Mouse (Mus musculus) neural tube, embryonic 11.5 days (tissue): Measurements from ENCODE around the gene Fxyd4. TPM values are rescaled to one million over a fixed set of nuclear protein-coding genes. Genes with fewer than 3 reads are reported as not detected.
A peak's percentile ranks its signal among the peaks of the same experiment; 100 is the strongest.

Experiments used
- ATAC-seq: fragments of 200-750 bp; cut with Nextera tagmentation; 2 replicates; pipeline ENCODE4 v1.8.0; 2017; ENCODE audit warnings: moderate number of reproducible peaks, mild to moderate bottlenecking, moderate TSS enrichment, moderate library complexity; ENCODE audit not compliant: insufficient read depth, low FRiP score, low TSS enrichment
- DNase-seq: peaks from one replicate; pipeline ENCODE4 v3.0.0-alpha.2; 2015; ENCODE audit warnings: low spot score
- H3K27ac ChIP-seq: fragments of 300-500 bp; sonication (generic); 2 replicates; pipeline ENCODE4 v1.5.1; 2014; ENCODE audit warnings: low read depth, mild to moderate bottlenecking, low read length
- H3K27me3 ChIP-seq: fragments of 300-500 bp; sonication (generic); 2 replicates; pipeline ENCODE4 v1.6.1; 2014; ENCODE audit warnings: mild to moderate bottlenecking, low read length, mixed read lengths; ENCODE audit not compliant: control insufficient read depth, insufficient read depth
- H3K36me3 ChIP-seq: fragments of 300-500 bp; sonication (generic); 2 replicates; pipeline ENCODE4 v1.6.1; 2014; ENCODE audit warnings: mild to moderate bottlenecking, low read length, moderate library complexity, mixed read lengths; ENCODE audit not compliant: control insufficient read depth, insufficient read depth
- H3K4me1 ChIP-seq: fragments of 300-500 bp; sonication (generic); 2 replicates; pipeline ENCODE4 v1.6.1; 2014; ENCODE audit warnings: low read length, mixed read lengths; ENCODE audit not compliant: control insufficient read depth, insufficient read depth
- H3K4me2 ChIP-seq: fragments of 300-500 bp; sonication (generic); 2 replicates; pipeline ENCODE4 v1.6.1; 2014; ENCODE audit warnings: low read depth, mild to moderate bottlenecking, moderate library complexity
- H3K4me3 ChIP-seq: fragments of 300-500 bp; sonication (generic); 2 replicates; pipeline ENCODE4 v1.5.1; 2014; ENCODE audit warnings: low read depth, low read length
- H3K9ac ChIP-seq: fragments of 300-500 bp; sonication (generic); 2 replicates; pipeline ENCODE4 v1.6.1; 2014; ENCODE audit warnings: mild to moderate bottlenecking, low read length
- H3K9me3 ChIP-seq: fragments of 300-500 bp; sonication (generic); 2 replicates; pipeline ENCODE4 v1.6.1; 2016; ENCODE audit warnings: low read length; ENCODE audit not compliant: control insufficient read depth
- WGBS: fragments of 180-500 bp; shearing (Covaris S2); extraction: QIAGEN DNeasy Blood & Tissue Kit; methylation state at CpG from one replicate; pipeline ENCODE4 v1.1.7; 2014; 5-methylcytosine and 5-hydroxymethylcytosine counted together
- polyA plus RNA-seq: library from polyadenylated mRNA; unstranded; fragments of >200 nt; fragmentation: Nextera tagmentation; extraction: Ambion mirVana; gene quantifications from 2 replicates; pipeline ENCODE4 v1.2.1, GENCODE M21; 2014

The Fxyd4 gene
- polyA plus RNA-seq, 1 experiment from 2014 or later: 1.9 TPM

- Histone ChIP-seq H3K27me3 (no peaks in the 10 kb centered on the region), H3K9ac (no peak overlapping the region), H3K4me3 (no peak overlapping the region), H3K36me3 (no peaks in the 10 kb centered on the region), H3K4me2 (no peak overlapping the region), H3K9me3 (no peaks in the 10 kb centered on the region), H3K4me1 (no peaks in the 10 kb centered on the region), H3K27ac (no peak overlapping the region)
- DNase-seq: no peak
- no peak for ATAC-seq
- 72% methylated on average over 9 of the region's 9 CpGs for WGBS
These were observed 35.7 kb downstream of the Fxyd4 start for GRCm38 (mm10) chr6:117901510-117902402.

DNA sequence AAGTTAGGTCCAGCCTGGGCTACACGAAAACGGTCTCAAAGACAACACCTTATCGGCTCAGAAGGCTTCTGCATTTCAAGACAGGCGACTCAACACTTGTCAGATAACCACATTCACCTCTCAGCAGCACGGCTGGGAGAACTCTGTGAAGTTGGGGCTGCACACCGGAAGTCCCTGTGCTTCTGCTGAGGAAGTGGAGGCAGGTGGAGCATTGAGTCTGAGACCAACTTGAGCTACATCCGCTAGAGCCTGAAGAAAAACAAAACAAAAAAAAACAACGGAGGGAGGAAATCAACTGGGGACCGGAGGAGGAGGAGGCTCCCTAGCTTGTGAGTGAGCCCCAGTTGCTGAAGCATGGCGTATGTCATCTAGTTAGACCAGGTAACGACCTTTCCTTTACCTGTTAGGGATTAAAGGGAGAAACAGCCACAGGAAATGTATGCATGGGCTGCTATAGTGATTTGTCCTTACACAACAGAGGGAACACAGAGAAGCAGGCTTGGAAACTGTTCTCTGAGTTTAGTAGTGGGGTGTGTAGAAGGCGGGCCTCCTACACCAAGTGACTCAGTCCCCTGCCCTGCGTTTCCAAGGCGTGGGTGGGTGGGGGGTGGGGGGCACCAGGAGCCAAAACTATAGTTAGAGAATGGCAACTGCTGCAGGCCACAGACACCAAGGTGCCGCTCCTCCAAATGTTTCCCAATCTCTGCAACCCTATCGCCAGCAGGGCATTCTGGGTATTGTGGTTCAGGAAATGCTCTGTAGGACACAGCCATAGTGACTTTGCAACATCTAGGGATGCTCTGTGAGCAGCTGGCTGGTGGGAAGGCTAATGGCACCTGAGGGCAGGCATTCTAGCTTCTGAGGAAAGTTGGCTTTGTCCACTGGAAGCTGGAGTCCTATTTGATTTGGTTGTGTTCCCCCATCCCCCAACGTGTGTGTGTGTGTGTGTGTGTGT is 37.1 kb downstream of the Fxyd4 start, which contains the start of gene Hnrnpf:
Hnrnpf (plus strand) TSS at position 199 of the 955 bp plus-strand sequence.
- Histone ChIP-seq H3K9me3 (no peaks in the 10 kb centered on the region), H3K27ac (no peak within 1 kb of the TSS), H3K36me3 (no peaks in the 10 kb centered on the region), H3K27me3 (no peaks in the 10 kb centered on the region), H3K4me2 (no peak within 1 kb of the TSS), H3K4me3 (no peak within 1 kb of the TSS), H3K9ac (no peak within 1 kb of the TSS), H3K4me1 (no peaks in the 10 kb centered on the region)
- 86% methylated on average over 17 of the region's 17 CpGs for WGBS
- DNase-seq (no peak), ATAC-seq (no peak)

DNA sequence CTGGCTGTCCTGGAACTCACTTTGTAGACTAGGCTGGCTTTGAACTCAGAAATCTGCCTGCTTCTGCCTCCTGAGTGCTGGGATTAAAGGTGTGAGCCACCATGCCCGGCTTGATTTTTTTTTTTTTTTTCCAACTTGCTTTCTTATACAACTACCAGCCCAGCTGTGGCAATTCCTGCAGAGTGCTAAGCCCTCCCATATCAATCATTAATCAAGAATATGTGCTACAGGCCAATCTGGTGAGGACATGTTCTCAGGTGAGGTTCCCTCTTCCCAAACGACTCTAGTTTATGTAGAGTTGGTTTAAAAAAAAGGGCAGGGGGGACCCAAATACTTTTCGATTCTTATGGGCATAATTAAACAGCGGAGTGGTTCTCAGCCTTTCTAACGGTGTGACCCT is 39.7 kb downstream of the Fxyd4 start:
- Histone ChIP-seq H3K4me2 (no peak overlapping the region), H3K9ac (no peak overlapping the region), H3K36me3 (no peaks in the 10 kb centered on the region), H3K27me3 (no peaks in the 10 kb centered on the region), H3K9me3 (no peaks in the 10 kb centered on the region), H3K4me1 (no peaks in the 10 kb centered on the region), H3K4me3 (no peak overlapping the region), H3K27ac (no peak overlapping the region)
- DNase-seq (no peak), ATAC-seq (no peak)
- 86% methylated on average over 5 of the region's 5 CpGs for WGBS

GRCm38 (mm10) chr6:117893435-117893834 is 44.1 kb downstream of the Fxyd4 start:
- Histone ChIP-seq H3K9ac (no peak overlapping the region), H3K4me3 (no peak overlapping the region), H3K36me3 (no peaks in the 10 kb centered on the region), H3K4me2 (no peak overlapping the region), H3K27me3 (no peaks in the 10 kb centered on the region), H3K4me1 (no peaks in the 10 kb centered on the region), H3K9me3 (no peaks in the 10 kb centered on the region), H3K27ac (no peak overlapping the region)
- DNase-seq: no peak
- no peak for ATAC-seq
- WGBS: 97% methylated on average over 2 of the region's 2 CpGs

DNA sequence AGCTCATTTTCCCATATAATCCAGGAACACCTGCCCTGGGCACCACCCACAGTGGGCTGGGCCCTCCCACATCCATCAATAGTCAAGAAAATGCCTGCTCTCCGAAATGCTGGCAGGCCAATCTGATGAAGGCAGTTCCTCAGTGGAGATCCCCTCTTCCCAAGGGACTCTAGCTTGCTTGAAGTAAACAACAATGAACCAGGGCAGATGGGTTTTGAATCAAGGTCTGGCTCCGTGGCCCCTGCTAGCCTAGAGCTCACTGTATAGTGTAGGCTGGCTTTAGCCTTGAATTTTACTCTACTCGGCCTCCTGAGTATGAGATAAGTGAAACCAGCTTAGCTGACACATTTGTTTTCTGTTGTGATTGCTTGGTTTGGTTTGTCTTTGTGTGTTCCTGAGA is 45.1 kb downstream of the Fxyd4 start:
- no peak overlapping the region for H3K27ac ChIP-seq
- no peak overlapping the region for H3K9ac ChIP-seq
- no peaks in the 10 kb centered on the region for H3K4me1 ChIP-seq
- H3K4me3 ChIP-seq: no peak overlapping the region
- no peak overlapping the region for H3K4me2 ChIP-seq
- ATAC-seq: no peak
- H3K36me3 ChIP-seq: no peaks in the 10 kb centered on the region
- H3K9me3 ChIP-seq: no peaks in the 10 kb centered on the region
- 61% methylated on average over 3 of the region's 3 CpGs for WGBS
- DNase-seq: no peak
- no peaks in the 10 kb centered on the region for H3K27me3 ChIP-seq

- DNase-seq: no peak
- H3K27ac ChIP-seq: no peak overlapping the region
- WGBS: 65% methylated on average over 14 of the region's 14 CpGs
These were observed 45.9 kb downstream of the Fxyd4 start for GRCm38 (mm10) chr6:117891369-117892160.

DNA sequence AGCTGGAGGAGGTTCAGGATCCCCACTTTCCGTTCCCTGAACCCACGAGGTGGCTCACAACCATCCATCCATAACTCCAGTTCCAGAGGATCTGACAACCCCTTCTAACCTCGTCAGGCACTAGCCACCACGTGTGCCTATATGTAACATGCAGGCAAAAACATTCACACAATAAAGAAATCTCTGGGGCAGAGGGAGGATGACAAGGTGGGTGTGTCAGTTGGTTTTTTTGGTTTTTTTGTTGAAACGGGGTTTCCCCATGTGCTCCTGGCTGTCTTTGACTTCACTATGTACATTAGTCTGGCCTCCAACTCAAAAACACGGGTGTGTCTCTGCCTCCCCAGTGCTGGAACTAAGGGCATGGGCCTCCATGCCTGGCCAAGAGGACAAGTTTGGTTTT is 47.2 kb downstream of the Fxyd4 start:
- WGBS: 88% methylated on average over 6 of the region's 6 CpGs
- Histone ChIP-seq H3K9me3 (no peaks in the 10 kb centered on the region), H3K4me2 (no peak overlapping the region), H3K27ac (no peak overlapping the region), H3K36me3 (no peaks in the 10 kb centered on the region), H3K4me1 (no peaks in the 10 kb centered on the region), H3K27me3 (no peaks in the 10 kb centered on the region), H3K9ac (no peak overlapping the region), H3K4me3 (no peak overlapping the region)
- DNase-seq (no peak), ATAC-seq (no peak)

More at GRCm38 (mm10) chr6:117891369-117892160, 45.9 kb downstream of the Fxyd4 start:
- Histone ChIP-seq H3K27me3 (no peaks in the 10 kb centered on the region), H3K9ac (no peak overlapping the region), H3K4me3 (no peak overlapping the region), H3K36me3 (no peaks in the 10 kb centered on the region), H3K4me1 (no peaks in the 10 kb centered on the region), H3K4me2 (no peak overlapping the region), H3K9me3 (no peaks in the 10 kb centered on the region)
- ATAC-seq: no peak

DNA sequence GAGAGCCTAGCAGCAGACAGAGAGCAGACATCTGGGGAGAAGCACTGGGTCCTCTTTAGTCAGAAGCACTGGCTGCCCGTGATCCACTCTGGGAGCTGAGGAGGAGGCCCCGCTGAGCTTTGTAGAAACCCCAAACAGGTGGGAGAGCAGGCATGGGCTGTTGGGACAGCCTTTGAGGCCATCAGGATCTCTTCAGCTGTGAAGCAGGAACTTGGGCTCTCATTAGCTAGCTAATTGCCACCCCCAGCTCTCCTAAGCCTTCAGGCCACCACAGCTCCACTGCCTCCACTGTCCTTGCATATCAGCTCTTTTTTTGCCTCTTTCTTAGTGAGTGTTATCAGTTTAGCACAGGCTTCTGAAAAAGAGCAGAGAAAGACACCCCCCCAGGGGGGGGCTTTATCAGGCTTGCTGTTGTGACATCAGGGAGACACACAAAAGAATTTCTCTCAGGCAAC is 48.8 kb downstream of the Fxyd4 start:
- H3K9ac ChIP-seq: no peak overlapping the region; the same call in 1 of the 2 replicates
- 56% methylated on average over 2 of the region's 2 CpGs for WGBS
- no peak overlapping the region for H3K27ac ChIP-seq
- H3K36me3 ChIP-seq: no peaks in the 10 kb centered on the region
- no peak overlapping the region for H3K4me3 ChIP-seq
- no peaks in the 10 kb centered on the region for H3K9me3 ChIP-seq
- H3K4me1 ChIP-seq: no peaks in the 10 kb centered on the region
- no peak for DNase-seq
- H3K27me3 ChIP-seq: no peaks in the 10 kb centered on the region
- H3K4me2 ChIP-seq: 0 out of 2 replicates have a peak overlapping the region, but pooled peaks have one; percentile 4
- no peak for ATAC-seq
